Mouse (Mus musculus) heart, embryonic 16.5 days (tissue): ENCODE data around the gene Mpzl1. TPM values are rescaled to one million over a fixed set of nuclear protein-coding genes. Genes with fewer than 3 reads are reported as not detected.
A peak's percentile ranks its signal among the peaks of the same experiment; 100 is the strongest.

Experiments
- ATAC-seq: fragments of 200-750 bp; cut with Nextera tagmentation; replicated peaks from 2 replicates; pipeline ENCODE4 v1.8.0; 2017; ENCODE audit warnings: moderate number of reproducible peaks; ENCODE audit not compliant: insufficient read depth, low FRiP score; ENCODE audit errors: extremely low read depth
- H3K27ac ChIP-seq: fragments of 300-500 bp; sonication (generic); 2 replicates; pipeline ENCODE4 v1.5.1; 2014; ENCODE audit warnings: mild to moderate bottlenecking, low read length, control low read depth, moderate library complexity
- H3K27me3 ChIP-seq: fragments of 300-500 bp; sonication (generic); 2 replicates; pipeline ENCODE4 v1.6.1; 2014; ENCODE audit warnings: low read length, mixed read lengths; ENCODE audit not compliant: control insufficient read depth, insufficient read depth
- H3K36me3 ChIP-seq: fragments of 300-500 bp; sonication (generic); 2 replicates; pipeline ENCODE4 v1.6.1; 2014; ENCODE audit not compliant: control insufficient read depth, insufficient read depth
- H3K4me1 ChIP-seq: fragments of 300-500 bp; sonication (generic); 2 replicates; pipeline ENCODE4 v1.6.1; 2014; ENCODE audit warnings: low read length, mixed read lengths; ENCODE audit not compliant: control insufficient read depth, insufficient read depth
- H3K4me2 ChIP-seq: fragments of 300-500 bp; sonication (generic); 2 replicates; pipeline ENCODE4 v1.6.1; 2014; ENCODE audit warnings: low read depth, mild to moderate bottlenecking, control low read depth, low read length
- H3K4me3 ChIP-seq: fragments of 300-500 bp; sonication (generic); 2 replicates; pipeline ENCODE4 v1.5.1; 2014; ENCODE audit warnings: mild to moderate bottlenecking, control low read depth, low read length
- H3K9ac ChIP-seq: fragments of 300-500 bp; sonication (generic); 2 replicates; pipeline ENCODE4 v1.6.1; 2014; ENCODE audit warnings: low read length, control low read depth
- H3K9me3 ChIP-seq: fragments of 300-500 bp; sonication (generic); replicated peaks from 2 replicates; pipeline ENCODE4 v1.6.1; 2016; ENCODE audit warnings: low read length; ENCODE audit not compliant: control insufficient read depth
- WGBS: fragments of 180-500 bp; shearing (Covaris S2); extraction: QIAGEN DNeasy Blood & Tissue Kit; methylation state at CpG from one replicate; pipeline ENCODE4 v1.1.7; 2014; 5-methylcytosine and 5-hydroxymethylcytosine counted together
- polyA plus RNA-seq: library from polyadenylated mRNA; unstranded; fragments of >200 nt; fragmentation: Nextera tagmentation; extraction: Ambion mirVana; gene quantifications from 2 replicates; pipeline ENCODE4 v1.2.1, GENCODE M21; 2015

Gene Mpzl1
- polyA plus RNA-seq, 1 experiment from 2014 or later, result 95.3 TPM

DNA sequence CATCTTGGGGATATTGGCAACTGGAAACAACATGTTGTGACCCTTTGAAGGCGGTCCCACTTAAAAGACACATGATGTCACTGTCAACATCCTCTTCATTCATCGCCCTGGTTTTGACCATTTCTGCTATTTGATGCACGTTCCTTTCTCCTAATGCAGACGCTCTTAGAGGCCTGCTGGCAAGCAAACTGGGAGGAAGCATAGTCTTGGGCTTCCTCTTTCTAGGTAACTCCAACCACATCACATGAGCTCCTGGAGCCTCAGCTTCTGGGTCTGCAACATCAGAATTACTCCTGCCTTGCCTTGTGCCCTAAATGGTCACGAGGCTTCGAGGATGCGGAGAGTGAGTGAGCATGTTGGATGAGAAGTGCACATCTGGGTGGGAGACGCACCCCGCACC is 40.8 kb upstream of the Mpzl1 start:
- H3K4me1 ChIP-seq, result peaks cover 76% of the 10 kb centered on the region
- 76% methylated on average over 9 of the region's 9 CpGs for WGBS

DNA sequence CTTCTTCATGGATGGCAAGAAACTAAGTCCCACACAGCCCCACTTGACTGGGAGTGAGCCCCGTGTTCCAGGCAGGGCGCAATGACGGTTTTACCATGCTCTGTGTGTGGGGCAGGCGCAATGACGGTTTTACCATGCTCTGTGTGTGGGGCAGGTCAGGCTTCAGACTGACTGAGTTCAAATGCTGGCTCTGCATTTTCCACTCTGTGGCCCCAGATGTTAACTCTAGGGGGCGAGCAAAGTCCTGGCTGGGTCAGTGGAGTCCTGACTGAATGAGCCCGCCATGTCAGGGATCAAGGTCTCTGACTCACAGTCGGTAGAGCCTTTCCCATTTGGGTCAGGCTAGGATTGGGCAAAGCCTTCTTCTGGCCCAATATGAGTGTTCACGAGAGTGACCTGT is 38.0 kb upstream of the Mpzl1 start:
- WGBS, result 69% methylated on average over 9 of the region's 9 CpGs
- no peak for ATAC-seq
- H3K36me3 ChIP-seq, result peaks cover 13% of the 10 kb centered on the region; the same call in 1 of the 2 replicates

More for the DNA sequence above, 40.8 kb upstream of the Mpzl1 start:
- Histone ChIP-seq H3K27me3 (no peaks in the 10 kb centered on the region), H3K27ac (peak overlapping the region; percentile 31; the same call in 1 of the 2 replicates), H3K36me3 (peaks cover 10% of the 10 kb centered on the region), H3K9me3 (no peaks in the 10 kb centered on the region), H3K9ac (no peak overlapping the region; the same call in 1 of the 2 replicates), H3K4me2 (no peak overlapping the region), H3K4me3 (no peak overlapping the region)
- ATAC-seq, result no peak

DNA sequence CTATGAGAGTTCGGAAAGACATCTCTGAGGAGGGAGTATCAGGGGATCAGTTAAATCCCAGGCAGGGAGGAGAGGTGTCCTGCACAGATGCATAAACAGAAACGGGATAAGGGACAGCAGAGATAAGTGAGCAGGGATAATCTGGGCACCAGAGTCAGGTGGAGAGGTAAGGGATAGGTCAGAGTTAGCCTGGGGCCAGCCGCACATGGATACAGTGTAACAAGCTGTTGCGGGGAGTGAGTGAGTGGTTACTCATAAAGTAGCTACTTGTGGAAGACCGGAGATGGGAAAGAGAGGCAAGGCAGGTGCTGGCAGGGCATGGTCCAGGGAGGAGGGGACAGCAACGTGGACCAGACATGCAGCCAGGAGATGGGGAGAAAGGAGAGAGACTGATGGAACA is 35.7 kb upstream of the Mpzl1 start:
- no peak for ATAC-seq
- Histone ChIP-seq H3K36me3 (peaks cover 10% of the 10 kb centered on the region; the same call in 1 of the 2 replicates), H3K4me1 (peaks cover 66% of the 10 kb centered on the region), H3K4me2 (no peak overlapping the region), H3K9me3 (no peaks in the 10 kb centered on the region), H3K27ac (no peak overlapping the region), H3K27me3 (no peaks in the 10 kb centered on the region), H3K9ac (peak overlapping the region; percentile 47), H3K4me3 (no peak overlapping the region)
- 56% methylated on average over 6 of the region's 6 CpGs for WGBS

More for the DNA sequence above, 38.0 kb upstream of the Mpzl1 start:
- H3K27ac ChIP-seq, result no peak overlapping the region
- H3K4me1 ChIP-seq, result peaks cover 73% of the 10 kb centered on the region
- no peaks in the 10 kb centered on the region for H3K27me3 ChIP-seq
- no peak overlapping the region for H3K4me3 ChIP-seq
- no peak overlapping the region for H3K4me2 ChIP-seq
- H3K9me3 ChIP-seq, result no peaks in the 10 kb centered on the region
- no peak overlapping the region for H3K9ac ChIP-seq

DNA sequence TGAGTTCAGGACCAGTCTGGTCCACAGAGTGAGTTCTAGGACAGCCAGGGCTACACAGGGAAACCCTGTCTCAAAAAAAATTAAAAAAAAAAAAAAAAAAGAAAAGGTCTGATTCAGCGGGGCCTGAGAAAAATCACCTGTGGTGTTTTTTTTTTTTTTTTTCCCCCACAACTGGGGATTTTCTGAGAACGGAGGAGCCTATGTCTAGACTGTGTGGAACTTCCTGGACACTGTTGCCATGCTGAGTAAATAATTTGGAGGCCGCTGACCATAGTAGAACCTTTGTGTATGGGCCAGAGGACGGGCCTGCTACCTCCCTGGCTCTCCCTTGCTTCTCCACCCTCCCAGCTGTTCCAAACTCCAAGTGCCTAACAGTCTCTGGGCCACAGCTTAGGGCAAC is 34.6 kb upstream of the Mpzl1 start:
- Histone ChIP-seq H3K27ac (peak overlapping the region; percentile 92), H3K4me3 (no peak overlapping the region), H3K36me3 (peaks cover 14% of the 10 kb centered on the region), H3K9me3 (no peaks in the 10 kb centered on the region), H3K27me3 (no peaks in the 10 kb centered on the region), H3K4me1 (peaks cover 63% of the 10 kb centered on the region), H3K9ac (no peak overlapping the region), H3K4me2 (no peak overlapping the region)
- peak; percentile 21; the same call in 1 of the 2 replicates for ATAC-seq
- WGBS, result 51% methylated on average over 4 of the region's 4 CpGs

DNA sequence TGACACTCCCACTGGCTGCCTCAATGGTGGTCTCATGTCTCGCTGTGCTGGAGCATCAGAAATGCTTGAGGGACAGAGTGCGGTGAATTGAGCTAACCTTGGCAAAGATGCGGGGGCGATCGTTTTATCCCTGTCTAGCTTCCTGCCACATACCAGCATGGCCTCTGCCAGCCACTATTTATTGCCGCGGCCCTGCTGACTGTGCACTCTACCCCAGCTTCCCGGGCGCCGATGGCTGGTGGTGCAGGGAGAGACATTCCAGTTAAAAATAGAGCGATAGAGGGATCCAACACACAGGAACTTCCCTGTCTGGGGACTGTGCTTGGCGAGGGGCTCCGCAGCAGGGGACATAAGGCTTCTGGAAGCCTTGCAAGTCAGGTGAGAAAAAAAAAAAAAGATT is 33.0 kb upstream of the Mpzl1 start:
- 27% methylated on average over 13 of the region's 13 CpGs for WGBS
- H3K4me2 ChIP-seq, result peak overlapping the region; percentile 36

DNA sequence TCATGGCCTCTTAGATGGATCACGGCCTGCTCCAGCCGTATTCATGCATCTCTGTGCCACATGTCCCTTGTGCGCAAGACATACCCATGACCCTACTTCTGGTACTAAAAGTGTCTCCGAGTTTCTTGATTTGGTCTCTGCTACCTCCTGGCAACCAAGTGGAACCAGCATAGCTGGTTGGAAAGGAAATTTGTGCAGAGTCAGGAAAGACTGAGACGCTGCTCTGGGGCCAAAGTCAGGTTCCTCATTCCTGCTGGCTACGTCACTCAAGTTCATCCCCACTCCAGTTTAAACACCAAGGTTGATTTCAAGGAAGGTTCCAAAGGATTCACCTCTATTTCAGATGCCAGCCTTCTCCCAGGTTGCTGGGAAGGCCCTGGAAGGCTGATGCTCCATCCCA is 32.6 kb upstream of the Mpzl1 start:
- peaks cover 19% of the 10 kb centered on the region for H3K36me3 ChIP-seq
- no peaks in the 10 kb centered on the region for H3K27me3 ChIP-seq
- H3K27ac ChIP-seq, result peak overlapping the region; percentile 92
- no peaks in the 10 kb centered on the region for H3K9me3 ChIP-seq
- no peak for ATAC-seq
- no peak overlapping the region for H3K4me3 ChIP-seq
- 82% methylated on average over 6 of the region's 6 CpGs for WGBS
- no peak overlapping the region for H3K9ac ChIP-seq
- peaks cover 75% of the 10 kb centered on the region for H3K4me1 ChIP-seq
- H3K4me2 ChIP-seq, result peak overlapping the region; percentile 9; the same call in 1 of the 2 replicates

More for the DNA sequence above, 33.0 kb upstream of the Mpzl1 start:
- ATAC-seq, result peak; percentile 83
- H3K9ac ChIP-seq, result no peak overlapping the region
- H3K27me3 ChIP-seq, result no peaks in the 10 kb centered on the region
- H3K27ac ChIP-seq, result peak overlapping the region; percentile 92
- no peak overlapping the region for H3K4me3 ChIP-seq
- H3K36me3 ChIP-seq, result peaks cover 19% of the 10 kb centered on the region
- H3K4me1 ChIP-seq, result peaks cover 75% of the 10 kb centered on the region
- no peaks in the 10 kb centered on the region for H3K9me3 ChIP-seq

DNA sequence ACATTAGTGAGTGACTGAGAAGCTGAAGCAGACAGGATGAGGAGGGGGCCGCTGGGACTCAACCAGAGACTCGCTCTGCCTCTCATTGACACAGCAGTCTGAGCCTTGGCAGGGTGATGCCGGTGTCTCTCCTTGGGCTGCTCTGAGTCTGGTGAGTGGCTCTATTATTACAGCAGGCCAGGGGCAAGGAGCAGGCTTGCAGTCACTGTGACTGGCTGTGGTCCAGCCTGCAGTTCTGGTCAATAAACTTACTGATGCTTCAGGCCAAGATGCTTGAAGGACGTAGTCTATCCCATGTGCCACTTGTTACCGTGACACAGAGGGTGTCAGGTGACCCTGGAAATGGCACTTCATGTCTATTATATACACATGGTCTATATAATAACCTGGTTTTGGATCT is 31.4 kb upstream of the Mpzl1 start:
- H3K4me3 ChIP-seq, result no peak overlapping the region
- H3K27ac ChIP-seq, result peak overlapping the region; percentile 40
- no peaks in the 10 kb centered on the region for H3K9me3 ChIP-seq
- H3K4me1 ChIP-seq, result peaks cover 70% of the 10 kb centered on the region
- H3K27me3 ChIP-seq, result no peaks in the 10 kb centered on the region
- H3K4me2 ChIP-seq, result no peak overlapping the region
- WGBS, result 64% methylated on average over 5 of the region's 5 CpGs
- H3K9ac ChIP-seq, result peak overlapping the region; percentile 9; the same call in 1 of the 2 replicates
- no peak for ATAC-seq
- H3K36me3 ChIP-seq, result peaks cover 16% of the 10 kb centered on the region

DNA sequence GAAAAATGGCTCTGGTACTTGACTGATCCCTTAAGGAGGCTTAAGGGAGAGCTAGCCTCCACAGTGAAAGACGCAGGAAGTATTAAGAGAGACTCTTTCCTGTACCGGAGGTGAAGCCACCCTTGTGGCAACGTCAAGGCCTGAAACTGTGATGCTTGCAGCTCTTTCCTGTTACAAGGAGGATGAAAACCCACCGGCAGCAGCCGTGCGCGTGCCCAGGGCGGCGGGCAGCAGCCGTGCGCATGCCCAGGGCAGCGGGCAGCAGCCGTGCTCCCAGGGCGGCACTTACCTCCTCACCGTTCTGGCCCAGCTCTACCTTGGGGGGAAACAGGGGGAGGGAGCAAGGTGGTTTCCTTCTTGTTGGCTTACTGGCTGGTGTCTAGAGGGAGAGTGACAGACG is 28.9 kb upstream of the Mpzl1 start:
- Histone ChIP-seq H3K27ac (peak overlapping the region; percentile 97), H3K4me1 (peaks cover 47% of the 10 kb centered on the region), H3K27me3 (no peaks in the 10 kb centered on the region), H3K36me3 (peaks cover 17% of the 10 kb centered on the region), H3K4me2 (no peak overlapping the region), H3K9me3 (no peaks in the 10 kb centered on the region), H3K9ac (peak overlapping the region; percentile 61), H3K4me3 (no peak overlapping the region)
- no peak for ATAC-seq
- WGBS, result 67% methylated on average over 16 of the region's 16 CpGs

DNA sequence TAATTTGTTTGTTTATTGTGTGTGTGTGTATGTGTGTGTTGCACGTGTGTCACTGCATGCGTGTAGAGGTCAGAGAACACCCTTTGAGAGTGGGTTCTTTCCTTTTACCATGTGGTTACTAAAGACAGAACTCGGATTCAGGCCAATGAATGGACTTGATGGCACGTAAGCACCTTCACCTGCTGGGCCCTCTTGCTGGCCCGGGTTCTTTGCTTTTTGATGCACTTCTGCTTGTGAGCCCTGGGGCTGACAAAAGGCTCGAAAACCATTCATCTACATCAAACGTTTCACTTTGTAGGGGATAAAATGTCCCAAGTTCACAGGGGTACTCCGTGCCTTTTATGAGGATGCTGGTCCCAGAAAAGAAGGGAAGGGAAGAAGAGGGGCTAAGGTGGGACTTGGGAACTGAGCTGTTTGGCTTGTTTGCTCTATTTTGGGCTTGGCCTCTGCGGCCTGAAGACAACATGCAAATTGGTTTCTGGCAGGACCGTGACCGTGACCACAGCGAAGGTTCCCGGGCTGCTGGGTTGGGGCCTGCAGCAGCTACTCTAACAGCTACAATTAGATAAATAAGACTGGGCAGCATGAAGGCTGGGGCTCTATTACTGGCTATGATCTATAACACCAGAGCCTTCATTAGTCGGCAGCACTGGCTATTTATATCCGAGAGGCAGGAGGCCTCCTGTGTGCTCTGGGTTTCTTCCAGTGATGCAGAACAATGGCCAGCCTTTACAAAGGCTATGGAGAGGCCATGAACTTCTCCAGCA is 28.3 kb upstream of the Mpzl1 start:
- Histone ChIP-seq H3K4me2 (peak overlapping the region; percentile 22; the same call in 1 of the 2 replicates), H3K4me3 (no peak overlapping the region), H3K4me1 (peaks cover 42% of the 10 kb centered on the region), H3K9ac (peak overlapping the region; percentile 61), H3K27ac (peak overlapping the region; percentile 97), H3K27me3 (no peaks in the 10 kb centered on the region), H3K9me3 (no peaks in the 10 kb centered on the region), H3K36me3 (peaks cover 23% of the 10 kb centered on the region)
- 52% methylated on average over 15 of the region's 15 CpGs for WGBS
- ATAC-seq, result peak; percentile 63
